Mouse (Mus musculus) brain, embryonic 14.5 days (tissue): ENCODE results near the gene Rabl2. TPM values are rescaled to one million over a fixed set of nuclear protein-coding genes. Genes with fewer than 3 reads are reported as not detected.

ENCODE experiments used
- DNase-seq: peaks from one replicate; pipeline ENCODE4 v3.0.0-alpha.2; 2011; ENCODE audit warnings: low read depth
- CTCF ChIP-seq: fragments of 200-500 bp; IDR thresholded peaks from 2 replicates; pipeline ENCODE4 v1.5.1; 2012; ENCODE audit warnings: inconsistent platforms, mild to moderate bottlenecking, moderate library complexity, borderline replicate concordance; ENCODE audit not compliant: insufficient read depth, insufficient read length; ENCODE audit errors: extremely low read depth
- POLR2A ChIP-seq: fragments of 200-500 bp; IDR thresholded peaks from 2 replicates; pipeline ENCODE4 v1.6.1; 2012; ENCODE audit warnings: mild to moderate bottlenecking, inconsistent platforms, borderline replicate concordance; ENCODE audit not compliant: poor library complexity, insufficient read depth, insufficient read length, severe bottlenecking; ENCODE audit errors: extremely low read depth
- polyA plus RNA-seq: library from polyadenylated mRNA; depleted of rRNA; stranded (reverse); fragments of >200 nt; gene quantifications from 2 replicates; pipeline ENCODE4 v1.2.3, GENCODE M21; 2012; rRNA removed

The Rabl2 gene
- 90.4 and 103 TPM in 2 replicates for polyA plus RNA-seq

- TF ChIP-seq POLR2A (peak; percentile 80; the same call in 1 of the 2 replicates), CTCF (peak; percentile 38)
- DNase-seq, result peak; percentile 96
These were observed at the start of gene Rabl2 for GRCm38 (mm10) chr15:89591723-89592455. Gene Rabl2, minus strand, starts transcription at chr15:89591923.

DNA sequence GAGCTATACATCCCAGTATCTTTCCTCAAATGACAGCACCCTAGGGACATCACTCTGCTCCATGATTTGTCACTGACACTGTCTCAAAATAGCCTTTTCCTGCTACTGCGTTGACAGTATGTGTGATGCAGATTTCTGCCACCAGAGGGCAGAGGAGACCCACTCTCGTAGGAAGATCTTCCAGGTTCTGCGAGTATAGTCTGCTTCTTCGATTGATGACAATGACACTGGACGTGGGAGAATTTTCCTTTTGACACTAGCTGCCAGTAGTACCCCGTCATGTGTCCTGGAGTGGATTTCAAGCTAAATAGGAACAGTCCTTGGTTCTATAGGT, 31.9 kb upstream of the Rabl2 start:
- TF ChIP-seq POLR2A (no peak), CTCF (peak; percentile 89; the same call in 1 of the 2 replicates)

DNA sequence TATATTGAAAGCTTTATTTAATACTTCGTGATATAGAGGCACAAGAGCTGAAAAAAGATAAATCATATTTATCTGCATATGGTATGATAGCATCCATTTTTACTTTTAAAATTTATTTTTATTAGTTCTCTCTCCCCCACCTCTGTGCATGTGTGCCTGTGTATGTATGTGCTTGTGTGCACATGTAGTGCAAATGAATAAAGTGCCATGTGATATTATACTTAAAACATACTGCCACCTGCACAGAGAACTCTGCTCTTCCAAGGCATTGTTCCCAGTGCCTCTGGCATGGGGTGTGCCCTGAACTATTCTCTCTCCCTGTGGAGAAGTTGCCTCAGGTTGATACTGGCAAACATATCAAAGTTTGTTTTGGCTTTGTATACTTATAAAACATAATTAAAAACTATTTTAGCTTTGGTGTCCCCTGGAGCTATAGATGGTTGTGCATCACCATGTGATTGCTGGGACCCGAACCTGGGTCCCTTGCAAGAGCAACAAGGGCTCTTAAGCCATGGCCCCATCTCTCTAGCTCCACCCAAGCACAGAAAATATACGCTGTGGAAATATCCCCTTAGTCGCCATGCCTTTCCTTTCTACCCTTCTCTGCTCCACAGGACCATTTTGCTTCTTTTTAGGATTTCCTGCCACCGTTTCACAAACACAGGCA, 31.4 kb upstream of the Rabl2 start:
- no peak for DNase-seq
- TF ChIP-seq POLR2A, result no peak
- no peak for TF ChIP-seq CTCF

More for the DNA sequence above, 31.9 kb upstream of the Rabl2 start:
- peak; percentile 88 for DNase-seq

GRCm38 (mm10) chr15:89622312-89622958, 30.7 kb upstream of the Rabl2 start:
- DNase-seq, result peak; percentile 74
- TF ChIP-seq CTCF (peak; percentile 79), POLR2A (no peak)

- DNase-seq, result no peak
- TF ChIP-seq CTCF (no peak), POLR2A (no peak)
These were observed 16.2 kb upstream of the Rabl2 start for GRCm38 (mm10) chr15:89607888-89608287.

GRCm38 (mm10) chr15:89607480-89607879, 15.8 kb upstream of the Rabl2 start:
- DNase-seq, result no peak
- TF ChIP-seq CTCF (no peak), POLR2A (no peak)

GRCm38 (mm10) chr15:89605822-89606570, 14.3 kb upstream of the Rabl2 start:
- DNase-seq, result peak; percentile 27
- peak; percentile 11; the same call in 1 of the 2 replicates for TF ChIP-seq CTCF
- TF ChIP-seq POLR2A, result no peak

DNA sequence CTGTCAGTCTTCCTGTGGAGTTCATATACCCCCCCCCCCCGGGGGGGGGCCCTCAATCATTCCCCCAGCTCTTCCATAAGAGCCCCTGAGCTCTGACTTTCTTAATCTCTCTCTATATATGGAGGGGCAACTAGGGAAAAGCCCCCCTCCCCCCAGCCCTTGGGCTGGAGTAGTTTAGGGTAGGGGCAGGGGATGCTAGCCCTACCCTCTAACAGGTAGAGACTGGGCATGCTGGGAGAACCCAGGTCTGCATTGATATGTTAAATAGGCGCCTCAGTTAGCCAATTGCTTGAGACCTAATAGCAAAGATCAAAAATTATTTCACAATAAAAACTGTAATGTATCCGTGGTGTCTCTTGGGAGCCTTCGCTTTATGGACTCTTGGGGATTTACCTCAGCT, 825 bp upstream of the Rabl2 start:
- no peak for DNase-seq
- TF ChIP-seq CTCF (no peak), POLR2A (no peak)

DNA sequence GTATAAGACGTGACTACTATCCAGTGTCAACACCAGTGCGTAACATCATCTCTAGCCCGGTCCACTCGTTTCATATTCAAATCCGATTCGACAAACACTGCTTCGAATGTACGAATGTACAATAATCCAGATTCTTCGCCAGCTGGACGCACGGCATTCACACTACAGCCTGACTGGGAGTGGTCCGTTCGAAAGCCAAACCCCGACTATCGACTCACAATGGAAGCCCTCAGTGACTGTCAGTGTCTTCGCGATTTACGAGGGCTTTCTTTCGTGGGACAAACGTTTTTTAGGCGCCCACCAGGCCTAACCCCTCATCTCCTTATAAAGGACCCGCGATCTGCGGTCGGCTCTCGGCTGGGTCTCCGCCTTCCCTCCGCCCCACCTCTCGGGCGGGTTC, 406 bp downstream of the Rabl2 start:
- no peak for DNase-seq
- no peak for TF ChIP-seq CTCF
- no peak for TF ChIP-seq POLR2A

GRCm38 (mm10) chr15:89589146-89589545, 2.6 kb downstream of the Rabl2 start:
- no peak for DNase-seq
- TF ChIP-seq POLR2A (no peak), CTCF (no peak)

- no peak for DNase-seq
- TF ChIP-seq POLR2A (no peak), CTCF (no peak)
These were observed 6.1 kb downstream of the Rabl2 start for GRCm38 (mm10) chr15:89585631-89586030.
